Mouse (Mus musculus) olfactory bulb, adult 2 months (tissue): ENCODE measurements around the gene Chn2.

Source experiments
- CTCF ChIP-seq: fragments of 200-500 bp; IDR thresholded peaks from 2 replicates; pipeline ENCODE4 v1.5.1; 2012; ENCODE audit warnings: low read depth, mild to moderate bottlenecking, low read length, moderate library complexity; ENCODE audit not compliant: insufficient read depth
- POLR2A ChIP-seq: fragments of 200-500 bp; IDR thresholded peaks from 2 replicates; pipeline ENCODE4 v1.6.1; 2012; ENCODE audit warnings: mild to moderate bottlenecking, low read depth, low read length, moderate library complexity; ENCODE audit not compliant: insufficient read depth

GRCm38 (mm10) chr6:54058837-54059236, 19.5 kb downstream of the Chn2 start:
- TF ChIP-seq CTCF, result no peak
- no peak for TF ChIP-seq POLR2A
